Mouse (Mus musculus) MEL (cell line): Measurements from ENCODE around the gene Psmb6. TPM values are rescaled to one million over a fixed set of nuclear protein-coding genes. Genes with fewer than 3 reads are reported as not detected.
A peak's percentile ranks its signal among the peaks of the same experiment; 100 is the strongest.

Experiments
- DNase-seq: peaks from one replicate; pipeline ENCODE4 v3.0.0; 2011; ENCODE audit warnings: low read depth, low spot score
- H3K27ac ChIP-seq: 2 replicates; pipeline ENCODE4 v1.5.1; 2012; ENCODE audit warnings: low read depth, mild to moderate bottlenecking, control low read depth, low read length, moderate library complexity; ENCODE audit not compliant: control insufficient read depth
- H3K27me3 ChIP-seq, 2 experiments: fragments of 150-350 bp in 1 of 2; sonication (generic) in 1 of 2; 2 replicates each; pipeline ENCODE4 v1.6.1; 2012; ENCODE audit warnings: low read length in 2 of 2, mild to moderate bottlenecking in 2 of 2, improper control_type of control experiment in 1 of 2, moderate library complexity in 1 of 2; ENCODE audit not compliant: insufficient read depth in 2 of 2, control insufficient read depth in 1 of 2
- H3K36me3 ChIP-seq, 2 experiments: 2 replicates each; pipeline ENCODE4 v1.6.1; 2012 to 2014; ENCODE audit warnings: low read length in 2 of 2, improper control_type of control experiment in 1 of 2, inconsistent platforms in 1 of 2, mild to moderate bottlenecking in 1 of 2; ENCODE audit not compliant: insufficient read depth in 2 of 2, control insufficient read depth in 1 of 2
- H3K4me1 ChIP-seq, 2 experiments: fragments of 150-350 bp in 1 of 2; sonication (generic) in 1 of 2; 2 replicates each; pipeline ENCODE4 v1.6.1; 2012; ENCODE audit warnings: low read length in 2 of 2, improper control_type of control experiment in 1 of 2, mild to moderate bottlenecking in 1 of 2; ENCODE audit not compliant: insufficient read depth in 2 of 2, control insufficient read depth in 1 of 2
- H3K4me3 ChIP-seq, 2 experiments: fragments of 150-350 bp in 1 of 2; sonication (generic) in 1 of 2; 2 replicates each; pipeline ENCODE4 v1.5.1; 2012; ENCODE audit warnings: low read depth in 2 of 2, low read length in 2 of 2, mild to moderate bottlenecking in 2 of 2, moderate library complexity in 2 of 2, control low read depth in 1 of 2, improper control_type of control experiment in 1 of 2; ENCODE audit not compliant: control insufficient read depth in 1 of 2, insufficient read depth in 1 of 2
- H3K79me2 ChIP-seq: 2 replicates; pipeline ENCODE4 v1.6.1; 2012; ENCODE audit warnings: mild to moderate bottlenecking, low read length, moderate library complexity; ENCODE audit not compliant: control insufficient read depth, poor library complexity, insufficient read depth
- H3K9ac ChIP-seq: 2 replicates; pipeline ENCODE4 v1.6.1; 2012; ENCODE audit warnings: low read depth, mild to moderate bottlenecking, control low read depth, low read length, moderate library complexity; ENCODE audit not compliant: control insufficient read depth, poor library complexity, severe bottlenecking
- H3K9me3 ChIP-seq: fragments of 150-350 bp; sonication (generic); replicated peaks from 2 replicates; pipeline ENCODE4 v1.6.1; 2012; ENCODE audit warnings: mild to moderate bottlenecking, low read length, improper control_type of control experiment, moderate library complexity; ENCODE audit not compliant: insufficient read depth
- CTCF ChIP-seq, 3 experiments: IDR thresholded peaks in 2 of 3; conservative IDR thresholded peaks in 1 of 3; 2 replicates each; pipeline ENCODE4 v1.5.1; 2011 to 2012; ENCODE audit warnings: low read length in 3 of 3, low read depth in 2 of 3, mild to moderate bottlenecking in 2 of 3, improper control_type of control experiment in 1 of 3, inconsistent platforms in 1 of 3, mixed read lengths in 1 of 3, moderate library complexity in 1 of 3; ENCODE audit not compliant: control insufficient read depth in 1 of 3, insufficient read depth in 1 of 3, poor library complexity in 1 of 3, severe bottlenecking in 1 of 3
- E2F4 ChIP-seq: IDR thresholded peaks from 2 replicates; pipeline ENCODE4 v1.6.1; 2011; ENCODE audit warnings: low read depth, low read length, improper control_type of control experiment, borderline replicate concordance
- ELF1 ChIP-seq: IDR thresholded peaks from 2 replicates; pipeline ENCODE4 v1.6.1; 2014; ENCODE audit warnings: low read depth, mild to moderate bottlenecking, inconsistent platforms, low read length, improper control_type of control experiment, moderate library complexity
- EP300 ChIP-seq, 2 experiments: IDR thresholded peaks; 2 replicates each; pipeline ENCODE4 v1.6.1; 2011; ENCODE audit warnings: improper control_type of control experiment in 2 of 2, low read length in 2 of 2, low read depth in 1 of 2, mild to moderate bottlenecking in 1 of 2
- ETS1 ChIP-seq: IDR thresholded peaks from 2 replicates; pipeline ENCODE4 v1.6.1; 2012; ENCODE audit warnings: low read depth, mild to moderate bottlenecking, inconsistent platforms, low read length, improper control_type of control experiment, moderate library complexity
- GATA1 ChIP-seq: IDR thresholded peaks from 2 replicates; pipeline ENCODE4 v1.6.1; 2011; ENCODE audit warnings: low read depth, low read length, improper control_type of control experiment
- HCFC1 ChIP-seq: IDR thresholded peaks from 2 replicates; pipeline ENCODE4 v1.6.1; 2012; ENCODE audit warnings: low read depth, mild to moderate bottlenecking, inconsistent platforms, low read length, improper control_type of control experiment, moderate library complexity
- JUND ChIP-seq: IDR thresholded peaks from 2 replicates; pipeline ENCODE4 v1.6.1; 2011; ENCODE audit warnings: low read depth, mild to moderate bottlenecking, improper control_type of control experiment, low read length
- MAX ChIP-seq: IDR thresholded peaks from 2 replicates; pipeline ENCODE4 v1.6.1; 2011; ENCODE audit warnings: low read length, improper control_type of control experiment
- MYB ChIP-seq: IDR thresholded peaks from 2 replicates; pipeline ENCODE4 v1.6.1; 2011; ENCODE audit warnings: mild to moderate bottlenecking, low read depth, low read length, improper control_type of control experiment
- NELFE ChIP-seq: IDR thresholded peaks from 2 replicates; pipeline ENCODE4 v1.6.1; 2011; ENCODE audit warnings: low read depth, low read length, improper control_type of control experiment
- POLR2A ChIP-seq, 2 experiments: IDR thresholded peaks; 2 replicates each; pipeline ENCODE4 v1.6.1; 2011 to 2012; ENCODE audit warnings: low read length in 2 of 2, mild to moderate bottlenecking in 2 of 2, control low read depth in 1 of 2, improper control_type of control experiment in 1 of 2, low read depth in 1 of 2, moderate library complexity in 1 of 2; ENCODE audit not compliant: control insufficient read depth in 1 of 2, insufficient read depth in 1 of 2, poor library complexity in 1 of 2
- POLR2AphosphoS2 ChIP-seq: IDR thresholded peaks from 2 replicates; pipeline ENCODE4 v1.6.1; 2011; ENCODE audit warnings: low read length, improper control_type of control experiment
- POLR2AphosphoS5 ChIP-seq: IDR thresholded peaks from 2 replicates; pipeline ENCODE4 v1.6.1; 2012; ENCODE audit warnings: low read depth, borderline replicate concordance, mild to moderate bottlenecking, inconsistent platforms, low read length, moderate library complexity, mixed read lengths
- RAD21 ChIP-seq: IDR thresholded peaks from 2 replicates; pipeline ENCODE4 v1.6.1; 2011; ENCODE audit warnings: mild to moderate bottlenecking, low read depth, low read length, improper control_type of control experiment
- RCOR1 ChIP-seq: IDR thresholded peaks from 2 replicates; pipeline ENCODE4 v1.6.1; 2012; ENCODE audit warnings: low read depth, mild to moderate bottlenecking, inconsistent platforms, low read length, improper control_type of control experiment
- SMC3 ChIP-seq: IDR thresholded peaks from 2 replicates; pipeline ENCODE4 v1.6.1; 2011; ENCODE audit warnings: low read depth, low read length, improper control_type of control experiment
- TAL1 ChIP-seq: IDR thresholded peaks from 2 replicates; pipeline ENCODE4 v1.6.1; 2012; ENCODE audit warnings: mild to moderate bottlenecking, inconsistent platforms, low read length, moderate library complexity, mixed read lengths
- UBTF ChIP-seq: IDR thresholded peaks from 2 replicates; pipeline ENCODE4 v1.6.1; 2012; ENCODE audit warnings: low read depth, mild to moderate bottlenecking, inconsistent platforms, low read length, improper control_type of control experiment, moderate library complexity, borderline replicate concordance; ENCODE audit not compliant: insufficient read depth
- USF1 ChIP-seq: IDR thresholded peaks from 2 replicates; pipeline ENCODE4 v1.6.1; 2014; ENCODE audit warnings: low read depth, mild to moderate bottlenecking, inconsistent platforms, low read length, improper control_type of control experiment, moderate library complexity
- ZMIZ1 ChIP-seq: IDR thresholded peaks from 2 replicates; pipeline ENCODE4 v1.6.1; 2012; ENCODE audit warnings: low read depth, mild to moderate bottlenecking, inconsistent platforms, low read length, improper control_type of control experiment, moderate library complexity
- polyA plus RNA-seq, 2 experiments: library from polyadenylated mRNA; stranded (reverse) in 1 of 2; unstranded in 1 of 2; fragments of >175 nt in 1 of 2; fragments of >200 nt in 1 of 2; gene quantifications; 2 replicates each; pipeline versions ENCODE4 v1.2.1 to v1.2.4; 2012; ENCODE audit warnings: low replicate concordance in 2 of 2, low read depth in 1 of 2; ENCODE audit not compliant: insufficient read length in 2 of 2, insufficient read depth in 1 of 2, missing spikeins in 1 of 2
- total RNA-seq: library from RNA; depleted of rRNA; stranded (reverse); fragments of 300-350 nt; gene quantifications from 2 replicates; pipeline ENCODE4 v1.2.3, GENCODE M21; 2012

Psmb6 gene
- total and polyA plus RNA-seq, 3 experiments: 462 to 602 TPM; not detected in 1

DNA sequence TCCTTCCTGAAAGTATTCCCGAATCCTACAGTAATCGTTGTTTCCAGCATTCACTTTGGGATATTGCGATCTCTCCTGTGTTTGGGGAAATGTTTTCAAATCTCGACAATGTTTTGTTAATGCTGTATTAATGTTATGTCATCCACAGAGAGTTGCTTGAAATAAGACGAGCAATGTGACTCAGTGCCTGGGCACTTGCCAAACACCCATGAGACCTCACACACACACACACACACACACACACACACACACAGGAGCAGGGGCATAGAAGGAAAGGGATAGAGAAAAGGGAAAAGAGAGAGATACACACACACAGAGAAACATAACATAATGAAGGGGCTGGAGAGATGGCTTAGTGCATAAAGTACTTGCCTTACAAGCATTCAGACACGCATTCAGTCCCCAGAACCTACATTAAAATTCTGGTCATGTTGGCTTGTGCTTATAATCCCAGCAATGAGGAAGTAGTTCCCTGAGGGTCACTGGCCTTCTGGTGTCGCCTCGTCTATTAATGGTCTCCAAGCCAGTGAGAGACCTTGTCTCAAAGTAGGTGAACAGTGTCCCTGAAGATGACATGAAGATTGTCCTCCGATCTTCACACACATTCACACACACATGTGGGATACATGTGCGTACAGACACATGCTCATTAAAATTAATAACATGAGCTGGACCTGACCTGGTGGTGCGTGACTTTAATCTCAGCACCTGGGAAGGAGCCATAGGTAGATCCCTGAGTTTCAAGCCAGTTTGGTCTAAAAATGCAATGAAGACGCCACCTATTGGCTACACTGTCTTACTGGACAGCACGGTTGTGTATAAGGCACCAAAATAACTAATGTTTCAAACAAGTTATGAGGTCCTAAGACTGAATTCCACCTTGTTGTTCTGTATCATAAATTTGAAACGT, 25.3 kb upstream of the Psmb6 start:
- no peak for DNase-seq
- TF ChIP-seq ZMIZ1: no peak
- peak; percentile 23 for TF ChIP-seq RAD21
- TF ChIP-seq CTCF (IDR thresholded peaks at IDR 0.05 in 2 of 3, conservative IDR thresholded peaks at IDR 0.05 in 1 of 3; ENCODE audit: control insufficient read depth in 1 of 3, insufficient read depth in 1 of 3, low read depth in 2 of 3, low read length in 3 of 3, poor library complexity in 1 of 3, severe bottlenecking in 1 of 3): peak in 1 of 3 experiments; percentile 39; a peak in 2 of 6 replicates
- peak; percentile 50 for TF ChIP-seq SMC3
- peaks cover 0 to 2% of the 10 kb centered on the region in 2 experiments; a peak in 1 of 4 replicates for H3K36me3 ChIP-seq
- no peak overlapping the region for H3K4me3 ChIP-seq
- no peaks in the 10 kb centered on the region for H3K9me3 ChIP-seq
- H3K4me1 ChIP-seq: peaks cover 0 to 2% of the 10 kb centered on the region in 2 experiments; a peak in 2 of 4 replicates
- H3K27me3 ChIP-seq: peaks cover 13 to 19% of the 10 kb centered on the region in 2 experiments
- H3K79me2 ChIP-seq: no peaks in the 10 kb centered on the region
- H3K9ac ChIP-seq: no peak overlapping the region
- H3K27ac ChIP-seq: no peak overlapping the region

DNA sequence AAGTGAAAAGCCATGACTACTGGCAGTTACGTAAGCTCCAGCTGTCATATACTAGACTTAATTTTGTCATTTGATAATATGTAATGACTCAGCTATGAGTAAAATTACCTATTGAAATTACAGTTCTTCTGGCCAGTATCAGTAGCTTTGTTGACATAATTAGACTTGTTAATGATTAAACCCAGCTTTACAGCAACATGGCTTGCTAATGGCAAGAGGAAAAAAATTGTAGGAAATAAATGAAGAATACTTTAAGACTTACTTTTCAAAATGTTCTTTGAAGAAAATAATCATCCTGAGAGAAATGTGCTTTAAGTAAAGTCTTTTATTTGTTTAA, 24.7 kb upstream of the Psmb6 start:
- Histone ChIP-seq H3K4me1 (peaks cover 0 to 8% of the 10 kb centered on the region in 2 experiments; a peak in 2 of 4 replicates), H3K27me3 (peaks cover 13 to 19% of the 10 kb centered on the region in 2 experiments), H3K27ac (no peak overlapping the region), H3K9ac (no peak overlapping the region), H3K36me3 (peaks cover 0 to 7% of the 10 kb centered on the region in 2 experiments; a peak in 2 of 4 replicates), H3K79me2 (no peaks in the 10 kb centered on the region), H3K4me3 (no peak overlapping the region), H3K9me3 (no peaks in the 10 kb centered on the region)
- no peak for DNase-seq
- TF ChIP-seq TAL1: no peak

DNA sequence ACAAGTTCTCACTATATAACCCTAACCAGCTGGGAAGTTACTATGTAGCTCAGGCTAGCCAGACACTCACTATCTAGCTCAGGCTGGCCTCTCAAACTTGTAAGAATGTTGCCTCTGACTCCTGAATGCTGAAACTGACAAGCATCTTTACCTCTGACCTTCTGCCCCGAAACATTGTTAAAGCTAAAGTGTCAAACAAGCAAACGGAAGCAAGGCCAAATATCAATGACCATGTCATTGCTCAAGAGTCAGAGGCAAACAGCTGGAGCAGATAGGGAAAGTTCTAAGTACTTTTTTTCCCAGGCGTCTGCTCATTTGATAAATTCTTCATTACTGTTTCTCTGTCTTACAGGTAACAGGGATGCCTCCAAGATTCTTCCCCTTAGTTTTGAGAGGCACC, 23.1 kb upstream of the Psmb6 start:
- DNase-seq: no peak
- H3K9me3 ChIP-seq: no peaks in the 10 kb centered on the region
- no peak overlapping the region for H3K9ac ChIP-seq
- H3K79me2 ChIP-seq: no peaks in the 10 kb centered on the region
- peaks cover 0 to 12% of the 10 kb centered on the region in 2 experiments; a peak in 2 of 4 replicates for H3K36me3 ChIP-seq
- peaks cover 0 to 13% of the 10 kb centered on the region in 2 experiments; a peak in 2 of 4 replicates for H3K4me1 ChIP-seq
- no peak overlapping the region for H3K4me3 ChIP-seq
- peaks cover 12 to 19% of the 10 kb centered on the region in 2 experiments for H3K27me3 ChIP-seq
- no peak overlapping the region for H3K27ac ChIP-seq
- TF ChIP-seq NELFE (no peak), POLR2A (IDR thresholded peaks at IDR 0.05; ENCODE audit: control insufficient read depth in 1 of 2, insufficient read depth in 1 of 2, low read depth in 1 of 2, low read length in 2 of 2, poor library complexity in 1 of 2) (no peak), HCFC1 (no peak), ZMIZ1 (no peak), POLR2AphosphoS2 (no peak), RAD21 (no peak), USF1 (no peak), MAX (no peak), ETS1 (no peak), ELF1 (no peak), EP300 (IDR thresholded peaks at IDR 0.05; ENCODE audit: low read depth in 1 of 2, low read length in 2 of 2) (no peak), E2F4 (no peak), GATA1 (no peak), SMC3 (no peak), MYB (no peak), POLR2AphosphoS5 (no peak), CTCF (IDR thresholded peaks at IDR 0.05 in 2 of 3, conservative IDR thresholded peaks at IDR 0.05 in 1 of 3; ENCODE audit: control insufficient read depth in 1 of 3, insufficient read depth in 1 of 3, low read depth in 2 of 3, low read length in 3 of 3, poor library complexity in 1 of 3, severe bottlenecking in 1 of 3) (no peak), JUND (no peak), RCOR1 (no peak), UBTF (no peak)
